Mouse (Mus musculus): ENCODE results near the gene Oasl1.

DNA sequence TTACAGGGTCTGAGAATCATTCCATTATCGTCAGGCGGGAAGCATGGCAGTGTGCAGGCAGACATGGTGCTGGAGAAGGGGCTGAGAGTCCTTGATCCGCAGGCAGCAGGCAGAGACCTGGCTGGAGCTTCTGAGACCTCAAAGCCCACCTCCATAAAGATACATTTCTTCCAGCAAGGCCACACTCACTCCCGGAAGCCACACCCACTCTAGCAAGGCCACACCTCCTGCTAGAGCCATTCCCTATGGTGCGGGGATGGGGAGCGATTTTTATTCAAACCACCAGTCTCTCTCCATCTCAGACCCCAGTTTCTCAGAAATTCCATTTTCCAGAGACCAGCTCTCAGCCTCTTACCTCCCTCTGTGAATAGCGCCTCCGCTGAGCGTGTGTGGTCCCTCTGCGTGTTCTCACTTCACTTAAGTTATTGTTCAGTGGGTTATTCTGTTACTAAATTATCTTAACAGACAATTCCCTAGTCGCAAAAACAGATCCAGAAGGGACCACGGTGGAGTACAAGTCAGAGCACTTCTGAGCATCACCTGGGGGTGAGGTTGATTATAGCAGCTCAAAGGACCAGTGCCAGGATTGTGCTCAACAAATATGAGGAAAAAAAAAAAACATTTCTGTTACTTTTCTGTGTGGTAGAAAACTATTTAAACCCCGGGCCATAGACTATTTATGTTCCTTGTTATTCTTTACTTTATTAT, 14.3 kb upstream of the Oasl1 start:
- TF ChIP-seq POLR2A (IDR thresholded peaks at IDR 0.05; ENCODE audit: low read depth, low read length): no peak
- no peak for TF ChIP-seq CTCF (conservative IDR thresholded peaks at IDR 0.05; ENCODE audit: insufficient read depth, insufficient read length, low read depth, low read length)

Measured in kidney, adult 2 months (tissue).